Mouse (Mus musculus): ENCODE measurements around the gene Gpr89. TPM values are rescaled to one million over a fixed set of nuclear protein-coding genes. Genes with fewer than 3 reads are reported as not detected.

Gpr89 gene
- polyA plus RNA-seq, 1 experiment from 2014 or later: 19.1 TPM

DNA sequence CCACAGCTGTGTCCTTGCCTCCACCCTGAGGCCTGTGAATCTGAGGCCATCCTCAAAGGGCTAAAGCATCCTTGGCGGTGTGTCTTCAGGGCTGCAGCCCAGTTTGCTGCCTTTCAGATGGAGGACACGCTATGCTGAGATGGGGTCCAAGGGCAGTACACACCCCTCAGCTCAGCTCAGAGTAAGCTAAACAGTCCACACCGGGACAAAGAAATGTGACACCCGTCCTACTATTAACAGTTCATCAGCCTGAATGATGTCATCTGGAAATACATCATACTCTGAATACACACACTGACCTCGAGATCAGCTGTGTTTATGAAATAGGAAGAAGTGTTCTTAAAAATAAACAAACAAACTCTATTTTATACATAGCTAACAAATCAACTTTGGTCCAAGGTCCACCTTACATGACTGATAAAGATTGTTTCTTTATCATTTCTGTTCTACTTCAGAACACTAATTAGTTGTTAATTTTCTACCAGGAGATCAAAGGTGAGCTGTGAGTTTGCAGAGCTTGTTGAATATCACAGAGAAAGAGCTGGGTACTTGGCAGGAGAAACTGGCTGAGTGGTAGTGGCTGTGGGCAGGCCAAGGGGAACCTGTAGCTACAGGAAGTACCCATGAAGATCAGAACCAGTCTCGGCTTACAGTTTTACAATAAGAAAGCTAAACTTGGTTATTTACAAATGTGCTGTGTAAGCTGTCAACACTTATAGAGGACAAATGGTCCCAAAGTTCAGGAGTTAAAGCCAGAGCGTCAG, 30.2 kb downstream of the Gpr89 start:
- no peaks in the 10 kb centered on the region for H3K27me3 ChIP-seq (ENCODE audit: control insufficient read depth, insufficient read depth, low read depth, low read length)
- ATAC-seq (ENCODE audit: low read depth): 0 out of 2 replicates have a peak, but pooled peaks have one; percentile 24
- no peaks in the 10 kb centered on the region for H3K4me1 ChIP-seq (ENCODE audit: control insufficient read depth, low read depth, low read length)
- H3K9me3 ChIP-seq (replicated peaks; ENCODE audit: control insufficient read depth, low read length): no peaks in the 10 kb centered on the region
- no peak overlapping the region for H3K4me2 ChIP-seq (ENCODE audit: low read depth, low read length)
- H3K4me3 ChIP-seq (ENCODE audit: low read depth, low read length): no peak overlapping the region
- H3K9ac ChIP-seq (ENCODE audit: low read depth, low read length): no peak overlapping the region
- H3K36me3 ChIP-seq (ENCODE audit: control insufficient read depth, insufficient read depth): peaks cover 16% of the 10 kb centered on the region
- 67% methylated on average over 7 of the region's 7 CpGs for WGBS (ENCODE audit: insufficient replicate concordance)
- H3K27ac ChIP-seq (ENCODE audit: low read length): no peak overlapping the region

GRCm38 (mm10) chr3:96872501-96872900, 32.6 kb downstream of the Gpr89 start:
- Histone ChIP-seq H3K4me3 (ENCODE audit: low read depth, low read length) (no peak overlapping the region), H3K27ac (ENCODE audit: low read length) (no peak overlapping the region), H3K4me2 (ENCODE audit: low read depth, low read length) (no peak overlapping the region), H3K9me3 (replicated peaks; ENCODE audit: control insufficient read depth, low read length) (no peaks in the 10 kb centered on the region), H3K27me3 (ENCODE audit: control insufficient read depth, insufficient read depth, low read depth, low read length) (no peaks in the 10 kb centered on the region), H3K36me3 (ENCODE audit: control insufficient read depth, insufficient read depth) (peaks cover 16% of the 10 kb centered on the region), H3K9ac (ENCODE audit: low read depth, low read length) (no peak overlapping the region), H3K4me1 (ENCODE audit: control insufficient read depth, low read depth, low read length) (no peaks in the 10 kb centered on the region)
- WGBS (ENCODE audit: insufficient replicate concordance): 77% methylated on average over 8 of the region's 8 CpGs
- no peak for ATAC-seq (ENCODE audit: low read depth)

DNA sequence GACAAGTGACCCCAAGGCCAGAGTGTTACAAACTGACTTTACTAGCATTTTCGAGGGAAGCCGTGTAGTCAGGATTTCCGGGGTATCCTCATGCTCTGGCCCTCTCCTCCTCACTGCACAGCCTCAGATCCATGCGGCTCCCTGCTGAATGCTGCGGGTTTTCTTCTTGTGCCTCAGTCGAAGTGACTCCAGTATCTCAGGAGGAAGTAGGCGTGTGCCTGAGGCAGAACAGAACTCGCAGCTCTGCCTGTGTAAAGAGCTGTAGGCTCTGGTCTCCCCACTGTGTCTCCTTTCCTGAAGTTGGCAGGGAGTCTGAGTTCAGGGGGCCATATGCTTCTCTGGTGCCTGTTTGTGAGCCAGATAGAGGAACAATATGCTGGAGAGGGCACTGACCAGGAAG, 34.1 kb downstream of the Gpr89 start:
- Histone ChIP-seq H3K9me3 (replicated peaks; ENCODE audit: control insufficient read depth, low read length) (no peaks in the 10 kb centered on the region), H3K4me2 (ENCODE audit: low read depth, low read length) (no peak overlapping the region), H3K27me3 (ENCODE audit: control insufficient read depth, insufficient read depth, low read depth, low read length) (no peaks in the 10 kb centered on the region), H3K36me3 (ENCODE audit: control insufficient read depth, insufficient read depth) (peaks cover 16% of the 10 kb centered on the region), H3K27ac (ENCODE audit: low read length) (no peak overlapping the region), H3K4me3 (ENCODE audit: low read depth, low read length) (no peak overlapping the region), H3K9ac (ENCODE audit: low read depth, low read length) (no peak overlapping the region), H3K4me1 (ENCODE audit: control insufficient read depth, low read depth, low read length) (no peaks in the 10 kb centered on the region)
- 68% methylated on average over 8 of the region's 8 CpGs for WGBS (ENCODE audit: insufficient replicate concordance)
- no peak for ATAC-seq (ENCODE audit: low read depth)

- ATAC-seq (ENCODE audit: low read depth): no peak
- H3K4me1 ChIP-seq (ENCODE audit: control insufficient read depth, low read depth, low read length): no peaks in the 10 kb centered on the region
- H3K4me2 ChIP-seq (ENCODE audit: low read depth, low read length): no peak overlapping the region
- no peaks in the 10 kb centered on the region for H3K27me3 ChIP-seq (ENCODE audit: control insufficient read depth, insufficient read depth, low read depth, low read length)
- H3K9me3 ChIP-seq (replicated peaks; ENCODE audit: control insufficient read depth, low read length): no peaks in the 10 kb centered on the region
- WGBS (ENCODE audit: insufficient replicate concordance): 78% methylated on average over 2 of the region's 2 CpGs
- H3K4me3 ChIP-seq (ENCODE audit: low read depth, low read length): no peak overlapping the region
- H3K36me3 ChIP-seq (ENCODE audit: control insufficient read depth, insufficient read depth): peaks cover 16% of the 10 kb centered on the region
- no peak overlapping the region for H3K9ac ChIP-seq (ENCODE audit: low read depth, low read length)
- no peak overlapping the region for H3K27ac ChIP-seq (ENCODE audit: low read length)
These were observed 34.9 kb downstream of the Gpr89 start for GRCm38 (mm10) chr3:96870270-96870669.

- H3K27ac ChIP-seq (ENCODE audit: low read length): no peak overlapping the region
- H3K27me3 ChIP-seq (ENCODE audit: control insufficient read depth, insufficient read depth, low read depth, low read length): no peaks in the 10 kb centered on the region
- no peak overlapping the region for H3K9ac ChIP-seq (ENCODE audit: low read depth, low read length)
- no peak overlapping the region for H3K4me2 ChIP-seq (ENCODE audit: low read depth, low read length)
- WGBS (ENCODE audit: insufficient replicate concordance): 84% methylated on average over 7 of the region's 7 CpGs
- H3K4me1 ChIP-seq (ENCODE audit: control insufficient read depth, low read depth, low read length): no peaks in the 10 kb centered on the region
- H3K36me3 ChIP-seq (ENCODE audit: control insufficient read depth, insufficient read depth): peaks cover 16% of the 10 kb centered on the region
- H3K9me3 ChIP-seq (replicated peaks; ENCODE audit: control insufficient read depth, low read length): no peaks in the 10 kb centered on the region
- H3K4me3 ChIP-seq (ENCODE audit: low read depth, low read length): no peak overlapping the region
- ATAC-seq (ENCODE audit: low read depth): no peak
These were observed 36.1 kb downstream of the Gpr89 start for GRCm38 (mm10) chr3:96869091-96869490.

DNA sequence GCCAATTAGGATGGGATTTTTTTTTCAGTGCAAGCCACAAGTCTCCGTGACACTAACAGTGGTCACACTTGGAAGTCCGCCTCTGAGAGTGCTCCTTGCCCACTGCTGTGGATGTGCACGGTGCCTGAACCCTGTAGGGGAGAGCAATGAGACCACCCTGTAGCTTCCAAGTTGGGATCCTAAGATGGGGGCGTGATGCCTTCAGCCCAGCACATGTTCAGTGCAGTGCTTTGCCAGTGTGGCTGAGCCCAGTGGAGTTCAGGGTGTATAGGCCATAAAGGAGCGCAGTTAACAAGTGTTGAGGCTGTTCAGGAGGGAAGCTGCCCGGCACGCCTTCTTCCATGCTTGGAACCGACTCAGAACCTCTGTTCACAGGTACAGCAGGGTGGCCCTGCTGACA, 36.6 kb downstream of the Gpr89 start:
- 81% methylated on average over 8 of the region's 8 CpGs for WGBS (ENCODE audit: insufficient replicate concordance)

DNA sequence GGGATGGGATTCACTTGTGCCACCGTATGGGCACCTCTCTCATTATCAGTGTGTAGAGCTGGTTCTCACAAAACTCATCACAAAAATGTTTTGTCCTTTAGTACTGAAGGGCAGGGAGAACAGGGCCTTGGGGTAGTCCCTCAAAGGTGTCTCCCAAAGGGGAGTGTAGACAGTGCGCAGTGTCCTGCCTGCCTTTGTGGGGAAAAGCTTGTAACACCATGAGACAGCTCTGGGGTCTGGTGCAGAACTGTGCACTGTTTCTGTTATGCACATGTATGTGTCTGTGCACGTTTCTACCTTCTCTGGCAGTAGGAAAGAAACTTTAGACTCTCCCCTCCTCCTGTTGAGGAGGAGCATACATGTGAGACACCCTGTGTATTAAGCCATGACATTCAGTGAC, 37.3 kb downstream of the Gpr89 start:
- Histone ChIP-seq H3K36me3 (ENCODE audit: control insufficient read depth, insufficient read depth) (peaks cover 9% of the 10 kb centered on the region), H3K27me3 (ENCODE audit: control insufficient read depth, insufficient read depth, low read depth, low read length) (no peaks in the 10 kb centered on the region)
- no peak for ATAC-seq (ENCODE audit: low read depth)

More for the DNA sequence above, 36.6 kb downstream of the Gpr89 start:
- H3K4me2 ChIP-seq (ENCODE audit: low read depth, low read length): no peak overlapping the region
- no peak overlapping the region for H3K4me3 ChIP-seq (ENCODE audit: low read depth, low read length)
- H3K36me3 ChIP-seq (ENCODE audit: control insufficient read depth, insufficient read depth): peaks cover 12% of the 10 kb centered on the region
- H3K9me3 ChIP-seq (replicated peaks; ENCODE audit: control insufficient read depth, low read length): no peaks in the 10 kb centered on the region
- H3K27ac ChIP-seq (ENCODE audit: low read length): no peak overlapping the region
- ATAC-seq (ENCODE audit: low read depth): no peak
- no peaks in the 10 kb centered on the region for H3K4me1 ChIP-seq (ENCODE audit: control insufficient read depth, low read depth, low read length)
- H3K27me3 ChIP-seq (ENCODE audit: control insufficient read depth, insufficient read depth, low read depth, low read length): no peaks in the 10 kb centered on the region
- no peak overlapping the region for H3K9ac ChIP-seq (ENCODE audit: low read depth, low read length)

DNA sequence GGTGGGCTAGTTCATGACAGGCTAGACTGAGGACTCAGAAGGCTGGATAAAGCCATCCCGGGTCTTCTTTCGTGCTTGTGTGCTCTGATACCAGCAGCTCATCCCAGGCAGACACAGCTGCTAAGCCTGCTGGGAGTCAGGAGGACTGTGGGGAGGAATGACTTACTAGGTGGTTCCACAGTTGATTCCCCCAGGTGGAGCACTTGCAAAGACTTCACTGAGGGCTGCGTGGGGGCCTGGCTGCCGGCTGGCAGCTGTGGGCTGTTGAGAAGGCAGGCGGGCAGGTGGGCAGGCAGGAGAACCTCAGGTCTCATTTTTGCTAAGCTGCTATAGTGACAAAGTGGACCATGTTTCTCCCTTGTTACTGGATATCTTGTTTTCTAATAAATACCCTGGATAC, 44.6 kb downstream of the Gpr89 start:
- no peak overlapping the region for H3K4me2 ChIP-seq (ENCODE audit: low read depth, low read length)
- no peaks in the 10 kb centered on the region for H3K9me3 ChIP-seq (replicated peaks; ENCODE audit: control insufficient read depth, low read length)
- H3K4me3 ChIP-seq (ENCODE audit: low read depth, low read length): no peak overlapping the region
- ATAC-seq (ENCODE audit: low read depth): no peak
- 78% methylated on average over 5 of the region's 5 CpGs for WGBS (ENCODE audit: insufficient replicate concordance)
- H3K27ac ChIP-seq (ENCODE audit: low read length): no peak overlapping the region
- no peaks in the 10 kb centered on the region; the same call in 1 of the 2 replicates for H3K36me3 ChIP-seq (ENCODE audit: control insufficient read depth, insufficient read depth)
- H3K4me1 ChIP-seq (ENCODE audit: control insufficient read depth, low read depth, low read length): no peaks in the 10 kb centered on the region
- no peaks in the 10 kb centered on the region for H3K27me3 ChIP-seq (ENCODE audit: control insufficient read depth, insufficient read depth, low read depth, low read length)
- H3K9ac ChIP-seq (ENCODE audit: low read depth, low read length): no peak overlapping the region

More for the DNA sequence above, 37.3 kb downstream of the Gpr89 start:
- Histone ChIP-seq H3K9ac (ENCODE audit: low read depth, low read length) (no peak overlapping the region), H3K9me3 (replicated peaks; ENCODE audit: control insufficient read depth, low read length) (no peaks in the 10 kb centered on the region), H3K4me1 (ENCODE audit: control insufficient read depth, low read depth, low read length) (no peaks in the 10 kb centered on the region), H3K4me2 (ENCODE audit: low read depth, low read length) (no peak overlapping the region), H3K27ac (ENCODE audit: low read length) (no peak overlapping the region), H3K4me3 (ENCODE audit: low read depth, low read length) (no peak overlapping the region)
- WGBS (ENCODE audit: insufficient replicate concordance): 75% methylated on average over 3 of the region's 3 CpGs

DNA sequence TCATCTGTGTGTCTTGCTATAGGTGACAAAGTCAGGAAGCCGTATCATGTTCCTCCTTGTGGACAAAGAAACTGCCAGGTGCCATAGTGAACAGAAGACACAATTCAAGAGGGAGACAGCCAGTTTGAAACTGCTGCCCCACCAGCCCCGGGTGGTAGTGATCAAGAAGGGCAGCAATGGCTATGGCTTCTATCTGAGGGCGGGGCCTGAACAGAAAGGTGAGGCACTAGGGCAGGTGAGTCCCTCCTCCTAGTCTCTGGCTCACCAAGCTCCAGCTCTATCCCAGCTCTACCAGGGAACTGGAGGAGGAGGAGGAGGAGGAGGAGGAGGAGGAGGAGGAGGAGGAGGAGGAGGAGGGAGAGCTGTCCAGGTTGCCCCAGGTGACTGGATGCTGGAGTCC, 49.3 kb downstream of the Gpr89 start:
- Histone ChIP-seq H3K27me3 (ENCODE audit: control insufficient read depth, insufficient read depth, low read depth, low read length) (no peaks in the 10 kb centered on the region), H3K4me1 (ENCODE audit: control insufficient read depth, low read depth, low read length) (no peaks in the 10 kb centered on the region), H3K4me2 (ENCODE audit: low read depth, low read length) (no peak overlapping the region), H3K9me3 (replicated peaks; ENCODE audit: control insufficient read depth, low read length) (no peaks in the 10 kb centered on the region), H3K9ac (ENCODE audit: low read depth, low read length) (no peak overlapping the region), H3K36me3 (ENCODE audit: control insufficient read depth, insufficient read depth) (no peaks in the 10 kb centered on the region; the same call in 1 of the 2 replicates), H3K4me3 (ENCODE audit: low read depth, low read length) (no peak overlapping the region), H3K27ac (ENCODE audit: low read length) (no peak overlapping the region)
- 50% methylated on average over 3 of the region's 3 CpGs for WGBS (ENCODE audit: insufficient replicate concordance)
- ATAC-seq (ENCODE audit: low read depth): no peak

Data from liver, embryonic 16.5 days (tissue).